In the genomic region with DNA sequence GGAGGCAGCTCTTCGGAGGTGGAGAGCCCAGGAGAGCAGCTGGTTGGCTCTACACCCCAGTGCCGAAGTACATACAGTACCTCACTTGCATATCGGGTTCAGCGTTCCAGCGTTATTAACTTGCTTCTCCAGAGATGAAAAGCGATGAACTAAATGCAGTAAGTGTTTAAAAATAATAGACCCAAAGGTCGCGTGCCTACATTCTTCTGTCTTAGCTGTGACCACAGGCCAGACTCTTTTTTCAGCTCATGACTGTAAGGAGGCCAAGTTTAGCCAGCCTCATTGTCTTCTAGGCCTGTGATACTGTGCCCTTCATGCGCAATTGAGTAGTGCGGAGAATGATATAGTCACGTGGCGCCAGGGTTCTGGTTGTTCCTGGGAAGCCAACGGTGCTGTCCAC, we compare ENCODE assay signal across 12 mouse cellular contexts.
DNase-seq lines count a peak whose midpoint lies in the region; ATAC-seq and TF ChIP-seq lines count a peak whose summit lies in the region.
"Had no signal": no experiment of that assay in that cellular context is flagged by ENCODE, and none has a peak within 500 bp of the region (broad histone marks: within the 10 kb centered on the region; RNA-seq: fewer than 3 reads in every experiment).

No protein-coding gene starts in this region.

- no peak for TF ChIP-seq CTCF in left cerebral cortex, adult 2 months (IDR thresholded peaks at IDR 0.05)

- H3K9ac ChIP-seq in embryonic facial prominence, embryonic 12.5 days: no peak overlapping the region
- H3K9ac ChIP-seq in hindbrain, embryonic 12.5 days: no peak overlapping the region
- H3K9ac ChIP-seq: hindbrain, embryonic 15.5 days; neural tube, embryonic 15.5 days had no signal

- H3K4me3 ChIP-seq in embryonic facial prominence, embryonic 12.5 days: no peak overlapping the region
- H3K4me3 ChIP-seq in embryonic facial prominence, embryonic 10.5 days: no peak overlapping the region
- H3K4me3 ChIP-seq in left cerebral cortex, adult 2 months: no peak overlapping the region
- H3K4me3 ChIP-seq in heart, embryonic 10.5 days: no peak overlapping the region
- H3K4me3 ChIP-seq in hindbrain, embryonic 12.5 days: no peak overlapping the region
- H3K4me3 ChIP-seq: hindbrain, embryonic 15.5 days; neural tube, embryonic 15.5 days had no signal

- 0 out of 2 replicates have a peak overlapping the region, but pooled peaks have one; percentile 36 for H3K27ac ChIP-seq in embryonic facial prominence, embryonic 12.5 days
- no peak overlapping the region; the same call in 1 of the 2 replicates for H3K27ac ChIP-seq in embryonic facial prominence, embryonic 10.5 days (replicated peaks)
- peak overlapping the region; percentile 64; the same call in 1 of the 2 replicates for H3K27ac ChIP-seq in left cerebral cortex, adult 2 months
- peak overlapping the region; percentile 71; the same call in 1 of the 2 replicates for H3K27ac ChIP-seq in heart, embryonic 10.5 days
- H3K27ac ChIP-seq in hindbrain, embryonic 12.5 days: no peak overlapping the region
- H3K27ac ChIP-seq: hindbrain, embryonic 15.5 days; neural tube, embryonic 15.5 days had no signal

- 80% methylated on average over 13 of the region's 13 CpGs for WGBS in embryonic facial prominence, embryonic 12.5 days
- WGBS in embryonic facial prominence, embryonic 10.5 days: 84% methylated on average over 13 of the region's 13 CpGs
- 78% methylated on average over 13 of the region's 13 CpGs for WGBS in heart, embryonic 10.5 days
- 71% methylated on average over 13 of the region's 13 CpGs for WGBS in hindbrain, embryonic 12.5 days

- no peaks in the 10 kb centered on the region for H3K36me3 ChIP-seq in embryonic facial prominence, embryonic 12.5 days
- H3K36me3 ChIP-seq in embryonic facial prominence, embryonic 10.5 days (replicated peaks): no peaks in the 10 kb centered on the region
- no peaks in the 10 kb centered on the region for H3K36me3 ChIP-seq in heart, embryonic 10.5 days
- no peaks in the 10 kb centered on the region for H3K36me3 ChIP-seq in hindbrain, embryonic 12.5 days
- H3K36me3 ChIP-seq: hindbrain, embryonic 15.5 days; neural tube, embryonic 15.5 days had no signal

- H3K4me2 ChIP-seq in embryonic facial prominence, embryonic 12.5 days (replicated peaks): no peak overlapping the region
- H3K4me2 ChIP-seq in hindbrain, embryonic 12.5 days (replicated peaks): no peak overlapping the region
- H3K4me2 ChIP-seq: hindbrain, embryonic 15.5 days; midbrain, embryonic 11.5 days; neural tube, embryonic 15.5 days had no signal

- H3K27me3 ChIP-seq in embryonic facial prominence, embryonic 12.5 days: no peaks in the 10 kb centered on the region
- H3K27me3 ChIP-seq in embryonic facial prominence, embryonic 10.5 days (replicated peaks; ENCODE audit: low read depth, poor library complexity, severe bottlenecking): no peaks in the 10 kb centered on the region
- no peaks in the 10 kb centered on the region for H3K27me3 ChIP-seq in heart, embryonic 10.5 days (ENCODE audit: insufficient read depth, poor library complexity, severe bottlenecking)
- H3K27me3 ChIP-seq in hindbrain, embryonic 12.5 days: no peaks in the 10 kb centered on the region
- H3K27me3 ChIP-seq: hindbrain, embryonic 15.5 days; neural tube, embryonic 15.5 days had no signal

- peaks cover 66% of the 10 kb centered on the region for H3K4me1 ChIP-seq in embryonic facial prominence, embryonic 12.5 days
- H3K4me1 ChIP-seq in embryonic facial prominence, embryonic 10.5 days: peaks cover 83% of the 10 kb centered on the region
- peaks cover 79% of the 10 kb centered on the region for H3K4me1 ChIP-seq in heart, embryonic 10.5 days
- H3K4me1 ChIP-seq in hindbrain, embryonic 12.5 days: peaks cover 75% of the 10 kb centered on the region

- intact Hi-C loops in left cerebral cortex, adult 2 months (cut with DNase I): no loop called here
- intact Hi-C loops in left cerebral cortex, postnatal 10 days (cut with DNase I): no loop called here

- no peak for ATAC-seq in embryonic facial prominence, embryonic 12.5 days (ENCODE audit: insufficient number of reproducible peaks, insufficient read depth, low FRiP score, low TSS enrichment)
- ATAC-seq in hindbrain, embryonic 12.5 days (ENCODE audit: low FRiP score): no peak

- no peaks in the 10 kb centered on the region for H3K9me3 ChIP-seq in embryonic facial prominence, embryonic 12.5 days
- no peaks in the 10 kb centered on the region for H3K9me3 ChIP-seq in embryonic facial prominence, embryonic 10.5 days
- no peaks in the 10 kb centered on the region for H3K9me3 ChIP-seq in heart, embryonic 10.5 days
- no peaks in the 10 kb centered on the region for H3K9me3 ChIP-seq in hindbrain, embryonic 12.5 days (replicated peaks)
- H3K9me3 ChIP-seq: hindbrain, embryonic 15.5 days; neural tube, embryonic 15.5 days had no signal

- DNase-seq in embryonic facial prominence, embryonic 10.5 days (ENCODE audit: low spot score): no peak
- DNase-seq in left cerebral cortex, adult 2 months (ENCODE audit: extremely low spot score in 1 of 2, low spot score in 2 of 2): no peak
- no peak for DNase-seq in left cerebral cortex, postnatal 10 days (ENCODE audit: extremely low spot score in 1 of 2, low spot score in 2 of 2)
- DNase-seq in heart, embryonic 10.5 days (ENCODE audit: low spot score): no peak
- peak; percentile 56 to 67 for DNase-seq in kidney, postnatal 25 days
- no peak for DNase-seq in T-cell, adult 2 months (ENCODE audit: low spot score)
- DNase-seq: cerebellum, postnatal 14 days had no signal

Comparison
In these comparisons a context has a peak if more than half of its experiments do, and no peak if none do; other contexts are left out.
1. H3K27ac ChIP-seq: peak in embryonic facial prominence, embryonic 12.5 days (single experiment), left cerebral cortex, adult 2 months (single experiment) and heart, embryonic 10.5 days (single experiment); none in embryonic facial prominence, embryonic 10.5 days (single experiment) and hindbrain, embryonic 12.5 days (single experiment).
2. DNase-seq: peak in kidney, postnatal 25 days (2 of 2); none in embryonic facial prominence, embryonic 10.5 days (single experiment), left cerebral cortex, adult 2 months (0 of 2), left cerebral cortex, postnatal 10 days (0 of 2), heart, embryonic 10.5 days (single experiment) and T-cell, adult 2 months (single experiment).